Mouse (Mus musculus) embryonic facial prominence, embryonic 14.5 days (tissue): ENCODE data around the gene Dock4. TPM values are rescaled to one million over a fixed set of nuclear protein-coding genes. Genes with fewer than 3 reads are reported as not detected.
A peak's percentile ranks its signal among the peaks of the same experiment; 100 is the strongest.

ENCODE experiments used
- ATAC-seq: fragments of 200-750 bp; cut with Nextera tagmentation; 2 replicates; pipeline ENCODE4 v1.8.0; 2017; ENCODE audit warnings: low read depth, moderate number of reproducible peaks, moderate TSS enrichment
- DNase-seq: peaks from one replicate; pipeline ENCODE4 v3.0.0-alpha.2; 2015; ENCODE audit warnings: low spot score
- H3K27ac ChIP-seq: fragments of 300-500 bp; sonication (generic); replicated peaks from 2 replicates; pipeline ENCODE4 v1.5.1; 2014; ENCODE audit warnings: low read depth, mild to moderate bottlenecking, low read length, moderate library complexity
- H3K27me3 ChIP-seq: fragments of 300-500 bp; sonication (generic); replicated peaks from 2 replicates; pipeline ENCODE4 v1.6.1; 2014; ENCODE audit warnings: low read length; ENCODE audit not compliant: control insufficient read depth, insufficient read depth
- H3K36me3 ChIP-seq: fragments of 300-500 bp; sonication (generic); 2 replicates; pipeline ENCODE4 v1.6.1; 2014; ENCODE audit warnings: low read length, mixed read lengths; ENCODE audit not compliant: control insufficient read depth, insufficient read depth
- H3K4me1 ChIP-seq: fragments of 300-500 bp; sonication (generic); 2 replicates; pipeline ENCODE4 v1.6.1; 2014; ENCODE audit warnings: antibody characterized with exemption, low read length; ENCODE audit not compliant: control insufficient read depth, insufficient read depth
- H3K4me2 ChIP-seq: fragments of 300-500 bp; sonication (generic); 2 replicates; pipeline ENCODE4 v1.6.1; 2014; ENCODE audit warnings: low read depth, mild to moderate bottlenecking, low read length, moderate library complexity, mixed read lengths
- H3K4me3 ChIP-seq: fragments of 300-500 bp; sonication (generic); 2 replicates; pipeline ENCODE4 v1.5.1; 2014; ENCODE audit warnings: low read depth, mild to moderate bottlenecking, low read length
- H3K9ac ChIP-seq: fragments of 300-500 bp; sonication (generic); 2 replicates; pipeline ENCODE4 v1.6.1; 2014; ENCODE audit warnings: low read depth, mild to moderate bottlenecking, low read length, moderate library complexity, mixed read lengths
- H3K9me3 ChIP-seq: fragments of 300-500 bp; sonication (generic); 2 replicates; pipeline ENCODE4 v1.6.1; 2016; ENCODE audit warnings: low read length; ENCODE audit not compliant: control insufficient read depth
- WGBS: fragments of 180-500 bp; shearing (Covaris S2); extraction: QIAGEN DNeasy Blood & Tissue Kit; methylation state at CpG from one replicate; pipeline ENCODE4 v1.1.7; 2014; 5-methylcytosine and 5-hydroxymethylcytosine counted together
- polyA plus RNA-seq: library from polyadenylated mRNA; unstranded; fragments of >200 nt; fragmentation: Nextera tagmentation; extraction: Ambion mirVana; gene quantifications from 2 replicates; pipeline ENCODE4 v1.2.1, GENCODE M21; 2014

Dock4 gene
- polyA plus RNA-seq, 1 experiment from 2014 or later: 9.2 TPM

DNA sequence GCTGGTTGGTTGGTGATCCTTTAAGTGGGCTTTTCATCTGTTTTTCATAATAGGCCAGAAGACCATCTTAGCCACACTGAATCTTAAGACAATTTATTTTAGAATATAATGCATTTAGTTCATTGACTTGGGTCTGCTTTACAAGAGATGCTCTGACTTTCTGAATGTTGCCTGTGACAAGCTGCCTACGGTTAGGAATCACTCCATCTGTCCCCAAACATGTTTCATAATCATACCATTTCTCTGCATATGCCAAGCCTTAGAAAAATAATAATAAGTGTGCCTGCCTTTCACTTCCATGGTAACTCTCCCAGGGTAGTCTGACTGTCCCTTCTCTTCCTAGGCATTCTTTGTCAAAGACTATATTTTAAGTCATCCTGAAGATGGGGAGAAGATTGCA, 383.5 kb downstream of the Dock4 start:
- no peak overlapping the region for H3K4me3 ChIP-seq
- H3K27me3 ChIP-seq: no peaks in the 10 kb centered on the region
- no peak overlapping the region for H3K9ac ChIP-seq
- no peak overlapping the region for H3K4me2 ChIP-seq
- H3K9me3 ChIP-seq: no peaks in the 10 kb centered on the region
- 100% methylated on average over 1 of the region's 1 CpGs for WGBS
- ATAC-seq: no peak
- 0 out of 2 replicates have a peak, but pooled peaks cover 3% of the 10 kb centered on the region for H3K36me3 ChIP-seq
- H3K27ac ChIP-seq: no peak overlapping the region
- 0 out of 2 replicates have a peak, but pooled peaks cover 2% of the 10 kb centered on the region for H3K4me1 ChIP-seq
- no peak for DNase-seq

- Histone ChIP-seq H3K27ac (no peak overlapping the region), H3K4me2 (no peak overlapping the region), H3K9ac (no peak overlapping the region), H3K4me3 (no peak overlapping the region), H3K27me3 (no peaks in the 10 kb centered on the region), H3K4me1 (no peaks in the 10 kb centered on the region), H3K36me3 (0 out of 2 replicates have a peak, but pooled peaks cover 7% of the 10 kb centered on the region), H3K9me3 (no peaks in the 10 kb centered on the region)
- ATAC-seq (no peak), DNase-seq (peak; percentile 32)
- 76% methylated on average over 8 of the region's 8 CpGs for WGBS
Measured at GRCm38 (mm10) chr12:40832157-40832556, 386.4 kb downstream of the Dock4 start.

DNA sequence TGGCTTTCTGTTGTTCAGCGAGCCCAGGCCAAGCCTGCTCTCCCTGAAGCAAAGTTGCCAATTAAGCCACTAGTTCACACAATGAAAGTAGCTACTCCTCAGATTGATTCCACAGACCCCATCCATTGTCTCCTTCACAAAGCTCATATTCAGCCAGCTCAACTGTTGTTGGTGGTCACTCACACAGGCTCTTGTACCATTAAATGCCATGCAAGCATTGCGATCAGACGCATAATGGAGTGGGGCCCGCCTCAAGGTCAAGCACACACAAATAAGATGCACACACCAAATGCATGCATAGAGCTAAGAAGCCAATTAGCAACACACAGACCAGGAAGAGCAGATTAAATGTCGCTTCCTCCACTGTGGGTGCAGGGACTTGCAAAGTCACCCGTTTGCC, 391.2 kb downstream of the Dock4 start:
- Histone ChIP-seq H3K36me3 (0 out of 2 replicates have a peak, but pooled peaks cover 7% of the 10 kb centered on the region), H3K27me3 (no peaks in the 10 kb centered on the region), H3K4me1 (0 out of 2 replicates have a peak, but pooled peaks cover 7% of the 10 kb centered on the region), H3K4me3 (no peak overlapping the region), H3K27ac (no peak overlapping the region), H3K4me2 (no peak overlapping the region), H3K9ac (no peak overlapping the region), H3K9me3 (no peaks in the 10 kb centered on the region)
- DNase-seq (peak; percentile 57), ATAC-seq (peak; percentile 60; the same call in 1 of the 2 replicates)
- WGBS: 85% methylated on average over 6 of the region's 6 CpGs

- Histone ChIP-seq H3K27ac (no peak overlapping the region), H3K9ac (no peak overlapping the region), H3K9me3 (no peaks in the 10 kb centered on the region), H3K4me1 (0 out of 2 replicates have a peak, but pooled peaks cover 7% of the 10 kb centered on the region), H3K4me2 (no peak overlapping the region), H3K27me3 (no peaks in the 10 kb centered on the region), H3K36me3 (0 out of 2 replicates have a peak, but pooled peaks cover 7% of the 10 kb centered on the region), H3K4me3 (no peak overlapping the region)
- WGBS: 3% methylated on average over 8 of the region's 8 CpGs
- ATAC-seq (peak; percentile 58; the same call in 1 of the 2 replicates), DNase-seq (peak; percentile 73)
Measured at GRCm38 (mm10) chr12:40837597-40838337, 392.0 kb downstream of the Dock4 start.

DNA sequence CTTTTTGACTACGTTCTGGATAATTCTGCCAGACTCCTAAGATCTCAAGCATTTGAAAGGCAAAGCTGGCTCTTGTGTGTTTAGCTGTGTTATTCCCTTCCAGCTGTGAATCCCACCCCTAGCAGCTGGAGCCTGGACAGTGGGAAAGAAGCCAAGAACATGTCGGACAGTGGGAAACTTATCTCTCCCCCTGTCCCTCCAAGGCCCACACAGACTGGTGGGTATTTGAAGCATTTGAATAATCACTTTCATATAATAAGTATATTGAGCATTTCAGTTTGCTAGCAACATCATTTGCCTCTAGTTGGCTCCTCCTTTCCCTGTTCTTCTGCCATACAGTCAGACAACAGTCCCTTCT, 392.6 kb downstream of the Dock4 start:
- Histone ChIP-seq H3K27me3 (no peaks in the 10 kb centered on the region), H3K4me1 (0 out of 2 replicates have a peak, but pooled peaks cover 7% of the 10 kb centered on the region), H3K36me3 (0 out of 2 replicates have a peak, but pooled peaks cover 4% of the 10 kb centered on the region), H3K4me3 (no peak overlapping the region), H3K9me3 (no peaks in the 10 kb centered on the region), H3K4me2 (no peak overlapping the region), H3K27ac (no peak overlapping the region), H3K9ac (no peak overlapping the region)
- ATAC-seq (no peak), DNase-seq (no peak)
- 67% methylated on average over 2 of the region's 2 CpGs for WGBS

DNA sequence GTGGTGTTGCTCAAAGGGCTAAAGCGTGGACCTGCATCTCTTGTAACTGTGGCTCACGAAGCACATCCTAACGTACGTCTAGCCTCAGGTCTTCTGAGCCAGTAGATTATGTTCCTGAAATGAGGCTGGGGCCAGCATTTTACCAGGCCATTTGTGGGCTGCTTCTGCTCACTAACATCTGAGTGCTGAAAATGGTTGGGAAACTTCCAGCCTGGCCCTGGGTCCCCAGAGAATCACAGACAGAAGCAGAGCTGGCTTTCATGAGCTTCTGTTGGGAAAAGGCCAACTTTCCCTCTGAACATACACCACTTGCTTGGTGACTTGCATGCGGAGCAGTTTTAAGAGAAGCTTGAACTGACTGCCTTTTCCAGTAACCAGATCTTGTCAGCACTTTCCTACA, 393.2 kb downstream of the Dock4 start:
- DNase-seq: peak; percentile 63
- Histone ChIP-seq H3K9ac (no peak overlapping the region), H3K27ac (no peak overlapping the region), H3K4me2 (no peak overlapping the region), H3K36me3 (0 out of 2 replicates have a peak, but pooled peaks cover 3% of the 10 kb centered on the region), H3K9me3 (no peaks in the 10 kb centered on the region), H3K4me3 (no peak overlapping the region), H3K27me3 (no peaks in the 10 kb centered on the region), H3K4me1 (0 out of 2 replicates have a peak, but pooled peaks cover 7% of the 10 kb centered on the region)
- no peak for ATAC-seq
- WGBS: 72% methylated on average over 5 of the region's 5 CpGs

DNA sequence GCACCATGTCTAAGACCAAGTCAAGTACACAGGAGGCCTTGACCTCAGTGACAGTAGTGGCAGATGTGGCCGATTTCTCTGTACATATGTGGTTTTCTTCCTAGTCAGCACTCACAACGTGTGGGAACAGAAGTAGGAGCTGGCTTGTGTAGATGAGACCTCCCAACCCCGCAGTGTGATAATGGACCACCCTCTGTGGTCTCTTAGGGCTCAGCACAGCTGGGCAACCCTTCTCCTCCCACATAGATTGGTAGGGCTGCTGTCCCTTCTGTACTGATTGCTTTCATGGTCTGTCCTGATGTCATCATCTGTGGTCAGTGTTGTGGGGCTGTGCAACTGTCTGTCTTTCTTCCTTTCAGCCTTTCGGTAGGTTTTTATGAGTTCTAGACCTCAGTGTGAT, 394.1 kb downstream of the Dock4 start:
- WGBS: 83% methylated on average over 4 of the region's 4 CpGs
- 0 out of 2 replicates have a peak, but pooled peaks cover 7% of the 10 kb centered on the region for H3K4me1 ChIP-seq
- H3K9me3 ChIP-seq: no peaks in the 10 kb centered on the region
- H3K27me3 ChIP-seq: no peaks in the 10 kb centered on the region
- ATAC-seq: no peak
- H3K4me2 ChIP-seq: no peak overlapping the region
- 0 out of 2 replicates have a peak, but pooled peaks cover 3% of the 10 kb centered on the region for H3K36me3 ChIP-seq
- DNase-seq: no peak
- H3K4me3 ChIP-seq: no peak overlapping the region
- H3K9ac ChIP-seq: no peak overlapping the region
- H3K27ac ChIP-seq: no peak overlapping the region

- no peaks in the 10 kb centered on the region for H3K9me3 ChIP-seq
- no peaks in the 10 kb centered on the region for H3K27me3 ChIP-seq
- H3K9ac ChIP-seq: no peak overlapping the region
- no peak overlapping the region for H3K4me3 ChIP-seq
- 84% methylated on average over 10 of the region's 10 CpGs for WGBS
- H3K27ac ChIP-seq: no peak overlapping the region
- no peak overlapping the region for H3K4me2 ChIP-seq
- 0 out of 2 replicates have a peak, but pooled peaks cover 7% of the 10 kb centered on the region for H3K4me1 ChIP-seq
- ATAC-seq (no peak), DNase-seq (peak; percentile 29)
- H3K36me3 ChIP-seq: no peaks in the 10 kb centered on the region
Measured at GRCm38 (mm10) chr12:40842251-40842988, 396.7 kb downstream of the Dock4 start.
